Mouse (Mus musculus): ENCODE measurements at regions not wholly inside any gene's neighbourhood (a gene's known extent, or its start where the extent isn't known, plus 50 kb on each side); places are given as distances from the start of the nearest gene placed in this dataset.
"Not testable (repeated sequence)": the region's sequence is repeated elsewhere in the genome, so short reads cannot be mapped to it uniquely, and the experiment has no call there.

GRCm38 (mm10) chr13:11030874-11031273 lies 670.2 kb upstream of the Chrm3 start:
- DNase-seq (ENCODE audit: low spot score) = not testable (repeated sequence)

- DNase-seq (ENCODE audit: low spot score) = no peak
These were observed 669.7 kb upstream of the Chrm3 start for GRCm38 (mm10) chr13:11030381-11030780.

- no peak for DNase-seq (ENCODE audit: low spot score)
These were observed 665.3 kb upstream of the Chrm3 start for GRCm38 (mm10) chr13:11025918-11026317.

- no peak for DNase-seq (ENCODE audit: low spot score)
These were observed 663.8 kb upstream of the Chrm3 start for GRCm38 (mm10) chr13:11024441-11024840.

- no peak for DNase-seq (ENCODE audit: low spot score)
These were observed 656.9 kb upstream of the Chrm3 start for GRCm38 (mm10) chr13:11017584-11017983.

- no peak for DNase-seq (ENCODE audit: low spot score)
These were observed 644.7 kb upstream of the Chrm3 start for GRCm38 (mm10) chr13:11005374-11005773.

- DNase-seq (ENCODE audit: low spot score) = no peak
These were observed 630.5 kb upstream of the Chrm3 start for GRCm38 (mm10) chr13:10991151-10991550.

GRCm38 (mm10) chr13:10990503-10991025 lies 629.9 kb upstream of the Chrm3 start:
- no peak for DNase-seq (ENCODE audit: low spot score)

GRCm38 (mm10) chr13:10989095-10989814 lies 628.6 kb upstream of the Chrm3 start:
- no peak for DNase-seq (ENCODE audit: low spot score)

- DNase-seq (ENCODE audit: low spot score) = no peak
These were observed 623.1 kb upstream of the Chrm3 start for GRCm38 (mm10) chr13:10983736-10984135.

GRCm38 (mm10) chr13:10982543-10982942 lies 621.9 kb upstream of the Chrm3 start:
- no peak for DNase-seq (ENCODE audit: low spot score)

- no peak for DNase-seq (ENCODE audit: low spot score)
These were observed 611.3 kb upstream of the Chrm3 start for GRCm38 (mm10) chr13:10971932-10972331.

GRCm38 (mm10) chr13:10970721-10971120 lies 610.1 kb upstream of the Chrm3 start:
- DNase-seq (ENCODE audit: low spot score) = no peak

- DNase-seq (ENCODE audit: low spot score) = no peak
These were observed 592.3 kb upstream of the Chrm3 start for GRCm38 (mm10) chr13:10952923-10953322.

GRCm38 (mm10) chr13:10950658-10951057 lies 590.0 kb upstream of the Chrm3 start:
- not testable (repeated sequence) for DNase-seq (ENCODE audit: low spot score)

- DNase-seq (ENCODE audit: low spot score) = no peak
These were observed 586.8 kb upstream of the Chrm3 start for GRCm38 (mm10) chr13:10947398-10947797.

- DNase-seq (ENCODE audit: low spot score) = no peak
These were observed 583.2 kb upstream of the Chrm3 start for GRCm38 (mm10) chr13:10943877-10944276.

- DNase-seq (ENCODE audit: low spot score) = peak; percentile 24
These were observed 581.5 kb upstream of the Chrm3 start for GRCm38 (mm10) chr13:10942031-10942655.

- DNase-seq (ENCODE audit: low spot score) = no peak
These were observed 577.6 kb upstream of the Chrm3 start for GRCm38 (mm10) chr13:10938233-10938632.

GRCm38 (mm10) chr13:10930741-10931140 lies 570.1 kb upstream of the Chrm3 start:
- no peak for DNase-seq (ENCODE audit: low spot score)

GRCm38 (mm10) chr13:10914377-10914776 lies 553.7 kb upstream of the Chrm3 start:
- DNase-seq (ENCODE audit: low spot score) = no peak

- DNase-seq (ENCODE audit: low spot score) = no peak
These were observed 548.6 kb upstream of the Chrm3 start for GRCm38 (mm10) chr13:10909122-10909751.

GRCm38 (mm10) chr13:10867864-10868263 lies 507.2 kb upstream of the Chrm3 start:
- DNase-seq (ENCODE audit: low spot score) = no peak
